Mouse (Mus musculus) left cerebral cortex, adult 11 months (tissue): ENCODE data around the gene Hcn4.

Source experiments
- DNase-seq: peaks from one replicate; pipeline ENCODE4 v3.0.0; 2022; ENCODE audit warnings: low spot score

Gene Hcn4

DNA sequence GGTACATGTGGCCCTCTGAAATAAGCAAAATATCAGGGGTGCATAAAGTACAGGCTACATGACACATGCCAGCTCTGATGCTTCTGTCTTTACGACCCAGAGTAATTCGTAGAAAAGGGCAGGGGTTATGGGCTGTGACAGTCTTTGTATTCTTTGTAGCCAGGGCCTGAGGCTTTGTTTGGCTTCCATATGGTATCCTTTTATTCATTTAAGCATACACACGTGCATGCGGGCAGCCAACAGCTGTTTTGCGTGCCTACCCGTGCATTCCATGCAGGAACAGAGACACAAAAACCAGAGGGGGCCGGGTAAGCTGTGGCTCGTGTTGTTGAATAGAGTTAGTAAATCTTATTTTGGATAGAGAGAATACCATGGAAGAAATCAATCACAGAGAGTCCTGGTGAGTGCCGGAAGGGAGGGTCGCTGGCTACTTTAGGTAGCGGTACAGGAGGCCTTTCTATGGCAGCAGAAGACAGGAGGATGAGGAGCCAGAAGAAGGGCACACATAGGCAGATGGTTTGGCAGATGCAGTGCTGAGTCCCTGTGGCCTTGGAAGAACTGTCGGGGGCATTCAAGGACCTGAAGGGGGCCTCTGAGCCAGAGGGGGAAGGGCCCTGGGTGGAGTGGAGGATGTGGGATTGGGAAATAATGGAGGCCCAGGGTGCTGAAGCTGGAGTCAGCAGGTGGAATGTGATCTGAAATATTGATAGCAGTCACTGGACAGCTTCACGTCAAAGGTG lies 26.5 kb downstream of the Hcn4 start:
- no peak for DNase-seq

DNA sequence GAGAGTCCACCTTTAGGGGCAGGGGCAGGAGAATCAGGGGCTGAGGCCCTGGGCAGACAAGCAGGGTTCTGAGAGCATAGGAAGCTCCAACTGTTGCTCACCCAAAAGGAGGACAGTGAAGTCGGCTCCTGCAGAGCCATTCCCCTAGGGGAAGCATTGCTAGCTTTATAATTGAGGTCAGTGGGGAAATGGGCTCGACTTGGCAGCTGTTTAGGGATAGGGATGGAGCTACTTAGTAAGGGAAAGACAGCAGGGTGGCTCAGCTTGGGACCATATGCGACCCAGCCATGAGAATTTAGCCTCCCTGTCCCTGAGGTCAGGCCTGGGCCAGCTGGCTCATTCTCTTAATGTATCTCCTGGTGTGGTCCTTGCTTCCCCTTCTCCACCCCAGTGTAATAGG lies 31.7 kb downstream of the Hcn4 start:
- DNase-seq: no peak

- DNase-seq: no peak
Measured at GRCm38 (mm10) chr9:58859080-58859635, 35.9 kb downstream of the Hcn4 start.

DNA sequence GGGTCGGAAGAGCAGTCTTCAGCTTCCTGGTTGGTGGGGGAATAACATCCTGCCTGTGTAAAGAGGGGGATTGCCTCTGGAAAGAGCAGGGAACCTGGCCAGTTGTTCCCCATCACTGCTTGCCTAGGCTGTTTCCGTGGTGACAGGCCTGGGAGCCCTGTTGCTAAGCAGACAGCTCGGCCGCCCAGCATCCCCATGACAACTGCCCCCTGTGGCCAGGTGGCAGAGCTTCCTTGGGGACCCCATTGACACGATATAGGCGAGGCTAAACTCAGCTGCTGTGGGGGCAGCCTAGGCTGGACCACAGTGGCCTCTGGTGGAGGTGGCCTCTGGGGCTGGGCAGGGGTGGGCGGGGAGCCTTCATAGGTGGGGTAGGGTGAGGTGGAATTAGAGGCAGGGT lies 40.6 kb downstream of the Hcn4 start:
- DNase-seq: no peak

GRCm38 (mm10) chr9:58871141-58871540 lies 47.9 kb downstream of the Hcn4 start:
- no peak for DNase-seq

DNA sequence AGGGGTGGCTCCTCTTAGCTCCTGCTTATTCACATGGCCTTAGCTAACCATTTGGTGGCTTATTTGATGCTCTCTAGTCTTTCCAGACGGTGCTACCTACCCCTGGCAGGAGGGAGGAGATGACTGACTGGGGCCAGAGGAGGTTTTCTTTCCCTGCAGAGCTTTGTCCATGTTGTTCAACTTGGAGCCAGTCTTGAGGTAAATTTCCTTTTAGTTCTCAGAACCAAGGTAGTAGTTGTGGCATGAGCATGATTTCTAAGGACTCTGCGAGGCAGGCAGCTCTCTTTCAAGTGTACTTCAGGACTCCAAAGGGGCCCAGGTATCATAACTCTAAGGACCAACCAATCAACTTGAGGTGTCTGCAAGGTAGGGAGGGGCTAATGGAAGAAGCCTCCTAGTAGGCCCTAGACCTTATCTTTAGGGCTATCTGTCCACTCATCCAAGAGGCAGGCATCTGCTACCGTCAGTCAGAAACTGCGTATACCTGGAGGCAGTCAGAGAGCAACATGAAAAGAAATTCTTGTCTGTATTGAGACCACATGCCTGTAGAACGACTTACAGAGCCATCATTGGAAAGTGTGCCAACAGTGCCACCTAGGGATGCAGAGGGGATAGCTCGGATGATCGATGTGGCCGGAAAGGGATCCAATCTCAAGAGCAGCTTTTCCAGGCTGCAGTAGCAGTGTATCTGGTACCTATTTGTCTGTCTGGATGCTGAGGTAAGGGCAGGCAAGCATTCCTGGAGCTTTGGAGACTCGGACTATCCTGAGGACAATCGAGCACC lies 50.5 kb downstream of the Hcn4 start:
- peak; percentile 40 for DNase-seq

- DNase-seq: no peak
Measured at GRCm38 (mm10) chr9:58874354-58874753, 51.1 kb downstream of the Hcn4 start.

GRCm38 (mm10) chr9:58875439-58875838 lies 52.2 kb downstream of the Hcn4 start:
- DNase-seq: no peak

DNA sequence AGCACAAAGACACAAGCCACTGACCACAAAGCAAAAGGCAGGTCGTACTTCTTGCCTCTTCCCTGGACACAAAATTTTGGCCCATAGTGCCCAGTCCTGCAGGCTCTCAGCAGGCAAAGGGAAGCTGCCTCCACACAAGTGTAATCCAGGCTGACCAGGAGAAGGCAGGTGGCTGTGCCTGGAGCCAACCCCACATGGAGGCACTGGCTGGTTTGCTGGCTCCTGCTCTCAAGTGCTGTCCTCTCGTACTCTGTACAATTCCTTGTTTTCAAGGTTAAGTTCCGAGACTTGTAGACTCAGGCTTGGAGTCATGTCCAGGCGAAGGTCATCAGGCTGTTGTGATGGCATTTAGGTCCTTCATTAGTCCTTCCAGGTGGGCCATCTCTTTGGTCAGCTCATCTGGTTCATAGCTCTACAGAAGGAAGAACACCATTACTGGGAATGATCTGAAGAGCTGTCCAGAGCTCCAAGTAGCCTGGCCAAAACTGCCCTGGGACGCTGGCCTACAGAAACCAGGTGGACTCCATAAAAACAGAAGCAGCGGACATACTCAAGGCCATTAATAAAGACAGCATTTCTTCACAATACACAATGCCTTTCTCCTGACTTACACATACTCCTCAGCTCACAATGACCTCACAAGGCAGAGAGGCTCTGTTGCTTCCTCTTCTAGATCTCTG lies 53.9 kb downstream of the Hcn4 start:
- no peak for DNase-seq

DNA sequence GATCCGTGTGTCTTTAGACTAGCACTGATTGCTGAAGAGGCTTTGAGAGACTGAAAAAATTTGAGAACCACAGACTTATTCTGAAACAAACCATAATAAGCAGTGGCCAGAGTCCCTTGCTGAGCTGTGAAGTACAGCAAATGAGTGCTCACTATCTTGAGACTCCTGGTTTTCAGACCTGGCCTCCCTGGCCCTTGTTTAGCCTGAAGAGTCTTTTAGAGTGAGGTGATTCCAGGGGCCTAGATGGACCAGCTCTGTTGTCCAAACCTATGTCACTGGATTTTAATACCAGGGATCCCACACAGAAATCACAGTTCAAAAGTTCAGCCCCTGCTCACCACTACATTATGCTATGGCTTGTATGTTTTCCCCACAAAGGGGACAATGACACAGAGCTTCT lies 56.6 kb downstream of the Hcn4 start:
- DNase-seq: no peak

GRCm38 (mm10) chr9:58882686-58883085 lies 59.5 kb downstream of the Hcn4 start:
- no peak for DNase-seq

- DNase-seq: no peak
Measured at GRCm38 (mm10) chr9:58889782-58890448, 66.7 kb downstream of the Hcn4 start.

- no peak for DNase-seq
Measured at GRCm38 (mm10) chr9:58890893-58891292, 67.7 kb downstream of the Hcn4 start.

DNA sequence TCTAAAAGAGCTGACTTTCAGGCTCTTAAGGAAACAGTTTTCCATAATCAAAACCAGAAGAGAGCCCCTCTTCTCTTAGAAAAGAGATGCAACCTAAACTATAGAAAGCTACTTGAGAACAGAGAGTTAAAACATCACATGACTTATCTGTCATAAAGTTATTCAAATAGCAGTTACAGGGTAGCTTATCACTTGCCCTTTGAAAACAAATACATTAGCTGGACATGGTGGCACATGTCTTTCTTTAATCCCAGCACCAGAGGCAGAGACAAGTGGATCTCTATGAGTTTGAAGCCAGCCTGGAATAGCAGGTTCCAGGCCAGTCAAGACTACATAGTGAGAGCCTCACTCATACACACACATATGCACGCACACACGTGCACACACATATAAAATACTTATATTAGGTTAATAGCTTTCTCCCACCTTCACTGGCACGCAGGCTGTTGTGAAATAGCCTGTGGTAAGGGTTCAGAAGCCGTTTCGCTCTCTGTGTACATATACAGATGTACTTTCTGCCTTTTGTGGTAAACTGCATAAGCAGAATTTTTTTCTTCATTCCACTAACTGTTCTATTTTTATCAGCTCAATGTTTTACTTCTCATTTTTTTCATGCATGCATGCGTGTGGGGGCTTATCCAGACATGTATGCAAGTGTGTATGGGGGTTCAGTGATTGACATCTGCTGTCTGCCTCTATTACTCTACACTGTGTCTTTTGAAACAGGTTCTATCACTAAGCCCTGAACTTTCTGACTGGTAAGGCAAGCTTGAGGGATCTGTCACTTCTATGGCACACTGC lies 68.8 kb downstream of the Hcn4 start:
- DNase-seq: no peak

DNA sequence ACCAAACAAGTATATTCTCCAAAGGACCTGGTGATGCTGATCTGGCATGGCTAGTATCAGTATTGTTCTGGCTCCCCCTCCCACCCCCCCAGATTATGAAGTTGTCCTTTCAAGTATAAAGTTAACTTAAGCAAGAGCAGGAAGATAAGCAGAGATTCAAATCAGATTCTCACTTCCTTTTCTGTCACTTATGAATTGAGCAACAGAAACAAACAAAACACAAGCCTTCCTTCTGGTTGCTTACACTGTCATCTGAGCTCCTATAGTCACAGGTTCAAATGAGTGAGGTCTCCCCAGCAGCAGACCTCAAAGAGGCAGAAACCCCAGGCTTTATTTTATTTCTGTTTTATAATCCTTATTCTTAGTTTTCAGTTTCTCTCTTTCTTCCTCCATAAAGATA lies 76.4 kb downstream of the Hcn4 start:
- DNase-seq: no peak

GRCm38 (mm10) chr9:58902869-58903585 lies 79.8 kb downstream of the Hcn4 start:
- DNase-seq: peak; percentile 34
